Mouse (Mus musculus) olfactory bulb, adult 2 months (tissue): ENCODE measurements at regions not wholly inside any gene's neighbourhood (a gene's known extent, or its start where the extent isn't known, plus 50 kb on each side); places are given as distances from the start of the nearest gene placed in this dataset.

Experiments
- CTCF ChIP-seq: fragments of 200-500 bp; IDR thresholded peaks from 2 replicates; pipeline ENCODE4 v1.5.1; 2012; ENCODE audit warnings: low read depth, mild to moderate bottlenecking, low read length, moderate library complexity; ENCODE audit not compliant: insufficient read depth
- POLR2A ChIP-seq: fragments of 200-500 bp; IDR thresholded peaks from 2 replicates; pipeline ENCODE4 v1.6.1; 2012; ENCODE audit warnings: mild to moderate bottlenecking, low read depth, low read length, moderate library complexity; ENCODE audit not compliant: insufficient read depth

DNA sequence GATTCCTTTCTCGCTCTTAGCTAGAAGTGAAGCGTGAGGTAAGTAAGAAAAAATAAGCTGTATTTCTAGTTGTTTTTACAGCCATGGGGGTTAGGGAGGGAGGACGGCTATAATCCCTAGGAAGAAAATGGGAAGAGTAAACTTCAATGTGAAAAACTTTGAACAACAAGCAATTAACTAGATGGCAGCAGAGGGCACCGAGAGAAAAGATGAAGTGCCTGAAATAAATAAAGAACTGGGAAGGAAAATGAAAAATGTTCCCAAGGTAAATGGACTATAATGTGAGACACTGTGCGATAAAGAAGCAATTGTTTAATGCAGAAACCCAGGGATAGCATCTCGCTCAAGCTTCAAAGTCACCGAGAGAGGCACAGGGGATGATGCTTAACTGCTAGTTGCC, 1614.4 kb upstream of the Gm6569 start:
- no peak for TF ChIP-seq POLR2A
- TF ChIP-seq CTCF, result no peak
